Mouse (Mus musculus) B cell, adult 62 days (primary cell): Measurements from ENCODE around the gene Olfr456. TPM values are rescaled to one million over a fixed set of nuclear protein-coding genes. Genes with fewer than 3 reads are reported as not detected.

Experiments
- total RNA-seq: library from RNA; stranded (reverse); gene quantifications from 4 replicates; pipeline ENCODE4 v1.2.4, GENCODE M21; 2023

Gene Olfr456
- total RNA-seq: not detected in 4 replicates

DNA sequence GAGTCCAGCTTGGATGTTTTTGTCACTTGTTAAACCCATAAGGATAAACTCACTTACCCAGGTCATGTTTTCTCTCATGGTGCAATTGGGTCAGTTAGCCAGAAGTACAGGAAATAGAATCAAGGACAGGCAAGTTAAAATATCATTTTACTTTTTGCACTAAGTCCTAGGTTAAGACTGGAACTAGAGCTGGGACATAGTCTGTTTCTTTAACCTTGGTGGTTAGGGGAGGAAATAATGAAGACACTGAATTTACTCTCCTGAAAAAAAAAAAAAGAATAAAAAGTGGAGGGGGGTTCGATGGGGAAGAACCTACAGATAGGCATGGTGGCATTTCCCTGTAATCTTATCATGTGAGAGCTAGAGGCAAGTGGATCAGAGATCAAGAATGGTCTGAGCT is at the start of gene Olfr456:
Olfr456 (minus strand) TSS at position 101 of the 400 bp plus-strand sequence.

DNA sequence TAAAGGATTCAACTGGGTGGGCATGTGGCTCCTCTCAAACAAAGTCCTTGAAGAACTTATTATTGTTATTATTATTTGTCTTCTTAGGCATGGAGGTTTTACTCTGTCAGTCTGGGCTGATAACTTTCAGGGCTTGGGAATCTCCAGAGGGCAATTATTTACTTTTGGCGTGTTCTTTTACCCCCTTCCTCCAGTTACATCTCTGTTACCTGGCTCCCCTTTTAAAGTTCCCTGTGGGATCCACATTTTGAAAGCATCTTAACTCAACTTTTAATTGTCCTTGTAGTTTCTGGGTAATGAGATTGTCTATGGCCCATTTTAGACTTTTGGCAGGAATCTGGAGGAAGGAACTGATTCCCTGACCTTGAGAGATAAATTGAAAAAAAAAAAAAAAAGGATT is 10.8 kb downstream of the Olfr456 start, which contains the start of gene Olfr457:
Olfr457 (minus strand) TSS at position 101 of the 400 bp plus-strand sequence.

DNA sequence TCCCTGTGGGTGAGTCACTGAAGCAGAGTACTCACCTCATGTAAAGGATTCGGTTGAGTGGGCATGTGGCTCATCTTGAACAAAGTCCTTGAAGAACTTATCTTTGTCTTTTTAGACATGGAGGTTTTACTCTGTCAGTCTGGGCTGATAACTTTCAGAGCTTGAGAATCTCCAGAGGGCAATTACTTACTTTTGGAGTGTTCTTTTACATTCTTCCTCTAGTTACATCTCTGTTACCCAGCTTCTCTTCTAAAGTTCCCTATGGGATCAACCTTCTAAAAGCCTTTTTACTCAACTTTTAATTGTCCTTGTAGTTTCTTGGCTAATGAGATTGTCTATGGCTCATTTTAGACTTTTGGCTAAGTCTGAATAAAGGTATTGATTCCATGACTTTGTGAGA is 21.9 kb downstream of the Olfr456 start, which contains the start of gene Olfr458:
Olfr458 (minus strand) TSS at position 101 of the 400 bp plus-strand sequence.

Other genes with a start within 250 kb of the Olfr456 start
- 2.4 to 7.9 TPM (median 7.5 TPM) in 4 replicates for gene Gstk1, start 241.3 kb downstream of the Olfr456 start, total RNA-seq
- not detected in 4 replicates for gene Tmem139, start 225.2 kb downstream of the Olfr456 start, total RNA-seq
- gene Casp2, start 222.2 kb downstream of the Olfr456 start, total RNA-seq: 114 to 127 TPM (median 123 TPM) in 4 replicates
- gene Clcn1, start 200.5 kb downstream of the Olfr456 start, total RNA-seq: 1.8 to 2.6 TPM (median 2.1 TPM) in 4 replicates
- not detected in 4 replicates for gene Fam131b, start 162.6 kb downstream of the Olfr456 start, total RNA-seq
- gene Zyx, start 137.6 kb downstream of the Olfr456 start, total RNA-seq: 66.3 to 88.0 TPM (median 82.7 TPM) in 4 replicates
- 0.18 to 0.25 TPM in 2 of 4 replicates, not detected in the others for gene Epha1, start 113.9 kb downstream of the Olfr456 start, total RNA-seq
- gene Tas2r143, start 87.0 kb downstream of the Olfr456 start, total RNA-seq: 0.69 to 2.1 TPM (median 0.69 TPM) in 3 of 4 replicates, not detected in the other
- 1.3 TPM in 2 of 4 replicates, not detected in the others for gene Tas2r135, start 81.8 kb downstream of the Olfr456 start, total RNA-seq
- 0.66 to 0.88 TPM in 2 of 4 replicates, not detected in the others for gene Tas2r126, start 52.7 kb downstream of the Olfr456 start, total RNA-seq
- gene Olfr458, start 22.0 kb downstream of the Olfr456 start, total RNA-seq: not detected in 4 replicates
- not detected in 4 replicates for gene Olfr457, start 10.9 kb downstream of the Olfr456 start, total RNA-seq
- gene Olfr455, start 60.4 kb upstream of the Olfr456 start, total RNA-seq: not detected in 4 replicates
- gene Tcaf3, start 110.5 kb upstream of the Olfr456 start, total RNA-seq: not detected in 4 replicates
- not detected in 4 replicates for gene Tcaf2, start 158.0 kb upstream of the Olfr456 start, total RNA-seq
- gene Tcaf1, start 222.9 kb upstream of the Olfr456 start, total RNA-seq: not detected in 4 replicates